Mouse (Mus musculus) embryonic facial prominence, embryonic 12.5 days (tissue): ENCODE results near the gene Apoc4. TPM values are rescaled to one million over a fixed set of nuclear protein-coding genes. Genes with fewer than 3 reads are reported as not detected.
"Not testable (repeated sequence)": the region's sequence is repeated elsewhere in the genome, so short reads cannot be mapped to it uniquely, and the experiment has no call there.

ENCODE experiments used
- ATAC-seq: fragments of 200-750 bp; cut with Nextera tagmentation; 2 replicates; pipeline ENCODE4 v1.8.0; 2017; ENCODE audit not compliant: insufficient number of reproducible peaks, insufficient read depth, low FRiP score, low TSS enrichment
- H3K27ac ChIP-seq: fragments of 300-500 bp; sonication (generic); 2 replicates; pipeline ENCODE4 v1.5.1; 2016; ENCODE audit warnings: mild to moderate bottlenecking
- H3K27me3 ChIP-seq: fragments of 300-500 bp; sonication (generic); 2 replicates; pipeline ENCODE4 v1.6.1; 2016; ENCODE audit warnings: mild to moderate bottlenecking, moderate library complexity
- H3K36me3 ChIP-seq: fragments of 300-500 bp; sonication (generic); 2 replicates; pipeline ENCODE4 v1.6.1; 2016; ENCODE audit warnings: mild to moderate bottlenecking
- H3K4me1 ChIP-seq: fragments of 300-500 bp; sonication (generic); 2 replicates; pipeline ENCODE4 v1.6.1; 2016
- H3K4me2 ChIP-seq: fragments of 300-500 bp; sonication (generic); replicated peaks from 2 replicates; pipeline ENCODE4 v1.6.1; 2016; ENCODE audit warnings: mild to moderate bottlenecking, moderate library complexity
- H3K4me3 ChIP-seq: fragments of 300-500 bp; sonication (generic); 2 replicates; pipeline ENCODE4 v1.5.1; 2016; ENCODE audit warnings: mild to moderate bottlenecking
- H3K9ac ChIP-seq: fragments of 300-500 bp; sonication (generic); 2 replicates; pipeline ENCODE4 v1.6.1; 2016; ENCODE audit warnings: mild to moderate bottlenecking, moderate library complexity
- H3K9me3 ChIP-seq: fragments of 300-500 bp; sonication (generic); 2 replicates; pipeline ENCODE4 v1.6.1; 2016; ENCODE audit warnings: mild to moderate bottlenecking, moderate library complexity
- WGBS: fragments of 180-500 bp; shearing (Covaris S2); methylation state at CpG from one replicate; pipeline ENCODE4 v1.1.7; 2016; 5-methylcytosine and 5-hydroxymethylcytosine counted together
- polyA plus RNA-seq: library from polyadenylated mRNA; unstranded; fragments of >200 nt; fragmentation: Nextera tagmentation; extraction: Ambion mirVana; gene quantifications from 2 replicates; pipeline ENCODE4 v1.2.1, GENCODE M21; 2016

Apoc4 gene
- polyA plus RNA-seq, 1 experiment from 2014 or later: not detected

- 85% methylated on average over 4 of the region's 4 CpGs for WGBS
- H3K9ac ChIP-seq: no peak overlapping the region
- H3K27ac ChIP-seq: no peak overlapping the region
- H3K4me2 ChIP-seq: no peak overlapping the region
- no peak overlapping the region for H3K4me3 ChIP-seq
- peaks cover 10% of the 10 kb centered on the region; the same call in 1 of the 2 replicates for H3K4me1 ChIP-seq
- no peaks in the 10 kb centered on the region for H3K9me3 ChIP-seq
- no peaks in the 10 kb centered on the region for H3K27me3 ChIP-seq
- ATAC-seq: no peak
- H3K36me3 ChIP-seq: 0 out of 2 replicates have a peak, but pooled peaks cover under 1% of the 10 kb centered on the region
Observed at GRCm38 (mm10) chr7:19690845-19691244, 9.6 kb upstream of the Apoc4 start.

- Histone ChIP-seq H3K27ac (no peak overlapping the region), H3K9ac (no peak overlapping the region), H3K4me1 (peaks cover 10% of the 10 kb centered on the region; the same call in 1 of the 2 replicates), H3K4me2 (no peak overlapping the region), H3K36me3 (no peaks in the 10 kb centered on the region), H3K4me3 (no peak overlapping the region), H3K9me3 (no peaks in the 10 kb centered on the region), H3K27me3 (no peaks in the 10 kb centered on the region)
- ATAC-seq: no peak
- WGBS: 97% methylated on average over 2 of the region's 2 CpGs
Observed at GRCm38 (mm10) chr7:19688611-19689010, 7.3 kb upstream of the Apoc4 start.

- 95% methylated on average over 10 of the region's 10 CpGs for WGBS
- no peak for ATAC-seq
- H3K27me3 ChIP-seq: no peaks in the 10 kb centered on the region
Observed at GRCm38 (mm10) chr7:19688101-19688500, 6.8 kb upstream of the Apoc4 start.

GRCm38 (mm10) chr7:19686927-19687583 lies 5.8 kb upstream of the Apoc4 start:
- 0 out of 2 replicates have a peak, but pooled peaks have one; percentile 42 for ATAC-seq
- H3K4me3 ChIP-seq, H3K4me1 ChIP-seq, H3K4me2 ChIP-seq, H3K9ac ChIP-seq, H3K27ac ChIP-seq, H3K36me3 ChIP-seq, H3K27me3 ChIP-seq, H3K9me3 ChIP-seq: not testable (repeated sequence)
- WGBS: 66% methylated on average over 8 of the region's 8 CpGs

More at GRCm38 (mm10) chr7:19688101-19688500, 6.8 kb upstream of the Apoc4 start:
- Histone ChIP-seq H3K27ac (no peak overlapping the region), H3K9ac (no peak overlapping the region), H3K9me3 (no peaks in the 10 kb centered on the region), H3K36me3 (no peaks in the 10 kb centered on the region), H3K4me1 (peaks cover 6% of the 10 kb centered on the region; the same call in 1 of the 2 replicates), H3K4me3 (no peak overlapping the region), H3K4me2 (no peak overlapping the region)

GRCm38 (mm10) chr7:19686521-19686920 lies 5.2 kb upstream of the Apoc4 start:
- no peak overlapping the region for H3K4me3 ChIP-seq
- 77% methylated on average over 6 of the region's 6 CpGs for WGBS
- H3K27me3 ChIP-seq: no peaks in the 10 kb centered on the region
- H3K27ac ChIP-seq: no peak overlapping the region
- no peaks in the 10 kb centered on the region for H3K36me3 ChIP-seq
- H3K4me2 ChIP-seq: no peak overlapping the region
- ATAC-seq: no peak
- 0 out of 2 replicates have a peak, but pooled peaks cover 5% of the 10 kb centered on the region for H3K4me1 ChIP-seq
- H3K9me3 ChIP-seq: no peaks in the 10 kb centered on the region
- no peak overlapping the region for H3K9ac ChIP-seq

- 58% methylated on average over 4 of the region's 4 CpGs for WGBS
- ATAC-seq: no peak
- Histone ChIP-seq H3K4me2 (no peak overlapping the region), H3K4me3 (no peak overlapping the region), H3K9ac (no peak overlapping the region), H3K4me1 (0 out of 2 replicates have a peak, but pooled peaks cover 5% of the 10 kb centered on the region), H3K27me3 (no peaks in the 10 kb centered on the region), H3K9me3 (no peaks in the 10 kb centered on the region), H3K27ac (no peak overlapping the region), H3K36me3 (no peaks in the 10 kb centered on the region)
Observed at GRCm38 (mm10) chr7:19685374-19685773, 4.1 kb upstream of the Apoc4 start.

GRCm38 (mm10) chr7:19683771-19684201 lies 2.5 kb upstream of the Apoc4 start:
- 78% methylated on average over 6 of the region's 6 CpGs for WGBS
- Histone ChIP-seq H3K4me1 (0 out of 2 replicates have a peak, but pooled peaks cover 5% of the 10 kb centered on the region), H3K27ac (no peak overlapping the region), H3K4me3 (no peak overlapping the region), H3K27me3 (no peaks in the 10 kb centered on the region), H3K9ac (no peak overlapping the region), H3K9me3 (no peaks in the 10 kb centered on the region), H3K4me2 (no peak overlapping the region), H3K36me3 (no peaks in the 10 kb centered on the region)
- no peak for ATAC-seq

- no peaks in the 10 kb centered on the region for H3K36me3 ChIP-seq
- no peak overlapping the region for H3K4me3 ChIP-seq
- H3K27ac ChIP-seq: no peak overlapping the region
- H3K4me1 ChIP-seq: 0 out of 2 replicates have a peak, but pooled peaks cover 5% of the 10 kb centered on the region
- H3K4me2 ChIP-seq: no peak overlapping the region
- 70% methylated on average over 3 of the region's 3 CpGs for WGBS
- no peak overlapping the region for H3K9ac ChIP-seq
- no peak for ATAC-seq
- no peaks in the 10 kb centered on the region for H3K9me3 ChIP-seq
- H3K27me3 ChIP-seq: no peaks in the 10 kb centered on the region
Observed at GRCm38 (mm10) chr7:19682979-19683378, 1.7 kb upstream of the Apoc4 start.

- no peak overlapping the region for H3K9ac ChIP-seq
- H3K4me2 ChIP-seq: no peak overlapping the region
- ATAC-seq: no peak
- no peaks in the 10 kb centered on the region for H3K36me3 ChIP-seq
- H3K9me3 ChIP-seq: no peaks in the 10 kb centered on the region
- H3K4me1 ChIP-seq: no peaks in the 10 kb centered on the region
- WGBS: 87% methylated on average over 2 of the region's 2 CpGs
- H3K27ac ChIP-seq: no peak overlapping the region
- no peaks in the 10 kb centered on the region for H3K27me3 ChIP-seq
- no peak overlapping the region for H3K4me3 ChIP-seq
Observed at GRCm38 (mm10) chr7:19680702-19681101, 577 bp downstream of the Apoc4 start.

GRCm38 (mm10) chr7:19678901-19679300 lies 2.4 kb downstream of the Apoc4 start:
- no peak for ATAC-seq
- H3K36me3 ChIP-seq: no peaks in the 10 kb centered on the region

GRCm38 (mm10) chr7:19677872-19678271 lies 3.4 kb downstream of the Apoc4 start, which contains the start of gene Apoc2:
Gene Apoc2, minus strand, starts transcription at chr7:19677941.
- WGBS: 60% methylated on average over 8 of the region's 8 CpGs
- no peak for ATAC-seq
- H3K27me3 ChIP-seq: no peaks in the 10 kb centered on the region
- H3K27ac ChIP-seq: no peak within 1 kb of the TSS
- H3K9ac ChIP-seq: no peak within 1 kb of the TSS
- no peak within 1 kb of the TSS for H3K4me2 ChIP-seq
- H3K4me1 ChIP-seq: no peaks in the 10 kb centered on the region
- H3K4me3 ChIP-seq: no peak within 1 kb of the TSS
- H3K36me3 ChIP-seq: no peaks in the 10 kb centered on the region
- H3K9me3 ChIP-seq: no peaks in the 10 kb centered on the region

More at GRCm38 (mm10) chr7:19678901-19679300, 2.4 kb downstream of the Apoc4 start:
- Histone ChIP-seq H3K4me1 (no peaks in the 10 kb centered on the region), H3K9ac (no peak overlapping the region), H3K4me2 (no peak overlapping the region), H3K4me3 (no peak overlapping the region), H3K9me3 (no peaks in the 10 kb centered on the region), H3K27me3 (no peaks in the 10 kb centered on the region), H3K27ac (no peak overlapping the region)
- 80% methylated on average over 3 of the region's 3 CpGs for WGBS

GRCm38 (mm10) chr7:19676662-19677061 lies 4.6 kb downstream of the Apoc4 start:
- ATAC-seq: no peak

More at GRCm38 (mm10) chr7:19676662-19677061, 4.6 kb downstream of the Apoc4 start:
- Histone ChIP-seq H3K4me2 (no peak overlapping the region), H3K27me3 (no peaks in the 10 kb centered on the region), H3K27ac (no peak overlapping the region), H3K9ac (no peak overlapping the region), H3K4me1 (no peaks in the 10 kb centered on the region), H3K4me3 (no peak overlapping the region), H3K36me3 (no peaks in the 10 kb centered on the region), H3K9me3 (no peaks in the 10 kb centered on the region)
- 73% methylated on average over 1 of the region's 1 CpGs for WGBS
